Mouse (Mus musculus) cerebellum, adult 11 months (tissue): ENCODE measurements at regions not wholly inside any gene's neighbourhood (a gene's known extent, or its start where the extent isn't known, plus 50 kb on each side); places are given as distances from the start of the nearest gene placed in this dataset.
"Not testable (repeated sequence)": the region's sequence is repeated elsewhere in the genome, so short reads cannot be mapped to it uniquely, and the experiment has no call there.

Source experiments
- DNase-seq: peaks from one replicate; pipeline ENCODE4 v3.0.0; 2022

- DNase-seq = peak; percentile 39
Observed at GRCm38 (mm10) chr2:147307488-147308386, 54.0 kb upstream of the Pax1 start.

DNA sequence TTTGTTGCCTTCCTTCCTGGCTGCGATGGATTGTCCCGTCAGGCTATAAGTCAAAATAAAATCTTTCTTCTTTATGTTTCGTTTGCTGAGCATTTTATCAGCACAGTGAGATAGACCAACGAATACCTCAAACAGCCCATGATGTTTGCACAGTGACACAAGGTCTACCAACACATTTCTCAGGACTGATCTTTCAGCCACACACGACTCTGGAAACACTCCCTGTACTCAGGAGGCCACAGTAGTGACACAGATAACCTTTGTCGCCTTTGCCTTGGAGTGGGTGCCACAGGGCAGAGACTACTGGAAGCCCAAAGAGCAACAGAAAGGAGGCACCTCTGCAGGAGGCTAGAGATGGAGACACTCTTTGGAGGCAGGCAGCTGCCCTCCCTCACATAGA is 55.0 kb upstream of the Pax1 start:
- DNase-seq = no peak

DNA sequence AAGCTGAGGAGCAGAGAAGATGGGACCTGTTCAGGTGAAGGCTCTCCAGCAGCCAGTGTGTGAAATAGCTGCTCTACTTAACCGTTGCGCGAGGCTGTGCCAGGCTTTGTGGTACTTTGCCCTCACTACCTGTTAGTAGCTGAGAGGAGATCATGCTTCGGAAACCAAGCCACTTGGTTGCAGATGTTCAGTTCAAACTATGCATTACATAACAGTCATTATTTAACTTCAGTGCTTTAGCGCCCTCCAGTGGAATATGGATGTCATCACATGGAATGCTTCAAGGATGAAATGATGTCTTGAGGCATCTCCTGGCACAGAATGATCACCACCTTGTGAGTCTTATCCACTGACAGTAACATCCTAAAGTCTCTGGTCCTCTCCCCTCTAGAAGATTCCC is 56.5 kb upstream of the Pax1 start:
- DNase-seq = no peak

DNA sequence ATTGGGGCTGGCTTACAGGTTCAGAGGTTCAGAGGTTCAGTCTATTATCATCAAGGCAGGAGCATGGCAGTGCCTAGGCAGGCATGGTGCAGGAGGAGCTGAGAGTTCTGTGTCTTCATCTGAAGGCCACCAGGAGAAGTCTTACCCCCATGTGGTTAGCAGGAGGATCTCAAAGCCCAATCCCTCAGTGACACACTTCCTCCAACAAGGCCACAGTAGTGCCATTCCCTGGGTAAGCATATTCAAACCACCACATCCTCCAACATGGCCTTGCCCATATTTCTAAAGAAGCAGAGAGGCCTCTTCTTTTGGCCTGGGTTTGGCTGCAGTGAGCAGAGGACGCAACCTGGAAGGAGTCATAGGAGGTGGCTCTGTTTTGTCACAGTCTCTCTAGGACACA is 61.2 kb upstream of the Pax1 start:
- no peak for DNase-seq

DNA sequence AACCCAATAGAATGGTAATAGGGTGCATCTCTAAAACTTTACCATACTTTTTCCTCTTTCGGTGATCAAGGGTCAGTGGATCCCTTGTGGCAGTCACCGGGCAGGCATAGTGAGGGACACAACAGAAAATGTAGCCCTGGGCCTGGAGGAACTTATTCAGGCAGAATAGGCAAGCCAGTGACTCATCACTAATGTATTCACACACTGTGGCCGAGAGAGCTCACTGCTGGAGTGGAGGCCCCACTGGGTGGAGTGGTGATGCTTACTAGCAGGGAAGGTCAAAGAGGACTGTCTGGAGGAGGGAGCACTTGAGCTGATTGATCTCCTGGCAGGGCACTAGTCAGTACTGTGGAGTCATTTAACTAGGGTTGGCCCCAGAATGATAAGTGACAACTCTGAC is 62.4 kb upstream of the Pax1 start:
- no peak for DNase-seq

- DNase-seq = peak; percentile 58
Observed at GRCm38 (mm10) chr2:147298499-147298896, 63.2 kb upstream of the Pax1 start.

GRCm38 (mm10) chr2:147297876-147298498 is 63.7 kb upstream of the Pax1 start:
- DNase-seq = no peak

DNA sequence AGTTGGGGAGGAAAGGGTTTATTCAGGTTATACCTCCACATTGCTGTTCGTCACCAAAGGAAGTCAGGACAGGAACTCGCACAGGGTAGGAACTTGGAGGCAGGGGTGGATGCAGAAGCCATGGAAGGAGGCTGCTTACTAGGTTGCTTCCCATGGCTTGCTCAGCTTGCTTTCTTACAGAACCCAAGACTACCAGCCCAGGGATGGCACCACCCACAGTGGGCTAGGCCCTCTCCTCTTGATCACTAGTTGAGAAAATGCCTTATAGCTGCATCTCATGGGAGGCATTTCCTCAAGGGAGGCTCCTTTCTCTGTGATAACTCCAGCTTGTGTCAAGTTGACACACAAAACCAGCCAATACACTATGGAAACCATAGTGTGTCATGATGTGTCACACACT is 66.8 kb upstream of the Pax1 start:
- DNase-seq = not testable (repeated sequence)

DNA sequence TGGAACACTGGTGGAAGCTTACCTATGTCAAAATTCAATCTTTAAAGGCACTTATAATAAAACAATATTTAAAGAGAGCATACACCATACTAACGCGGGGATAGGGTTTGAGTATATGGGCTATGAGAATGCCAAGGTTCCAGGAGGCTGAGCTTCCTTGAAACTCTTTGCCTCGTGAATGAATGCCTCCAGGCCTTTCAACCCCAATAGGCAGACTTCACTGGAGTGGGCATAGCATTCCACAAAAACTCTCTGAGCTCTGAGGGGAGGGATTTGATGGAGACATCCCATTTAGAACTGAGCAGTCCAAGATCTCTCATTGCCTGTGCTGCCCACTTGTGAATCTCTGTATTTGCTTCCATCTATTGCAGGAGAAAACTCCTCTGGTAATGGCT is 68.4 kb upstream of the Pax1 start:
- DNase-seq = no peak

- no peak for DNase-seq
Observed at GRCm38 (mm10) chr2:147292387-147293293, 69.1 kb upstream of the Pax1 start.

- DNase-seq = no peak
Observed at GRCm38 (mm10) chr2:147283390-147283789, 78.3 kb upstream of the Pax1 start.

- no peak for DNase-seq
Observed at GRCm38 (mm10) chr2:147277636-147278035, 83.6 kb upstream of the Nkx2-2 start.

GRCm38 (mm10) chr2:147269171-147269570 is 75.1 kb upstream of the Nkx2-2 start:
- no peak for DNase-seq

DNA sequence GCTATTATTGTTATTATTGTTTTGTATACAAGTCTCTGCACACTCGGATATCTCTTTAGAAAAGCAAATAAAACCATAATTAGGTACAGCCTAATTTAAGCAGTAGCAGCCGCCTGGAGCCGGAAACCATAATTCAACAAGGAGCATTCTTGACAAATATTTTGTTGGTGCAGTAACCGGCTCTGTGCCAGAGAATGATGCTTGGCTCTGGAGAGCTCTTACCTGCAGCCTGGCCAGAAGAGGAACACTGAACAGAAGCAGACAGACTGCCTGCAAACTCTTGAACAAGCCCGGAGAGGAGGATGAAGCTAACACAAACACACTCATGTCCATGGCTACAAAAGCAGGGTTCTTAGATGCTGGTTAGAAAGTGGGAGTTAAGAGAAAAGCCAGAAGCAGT is 73.9 kb upstream of the Nkx2-2 start:
- DNase-seq = no peak

- DNase-seq = no peak
Observed at GRCm38 (mm10) chr2:147267257-147267656, 73.2 kb upstream of the Nkx2-2 start.

DNA sequence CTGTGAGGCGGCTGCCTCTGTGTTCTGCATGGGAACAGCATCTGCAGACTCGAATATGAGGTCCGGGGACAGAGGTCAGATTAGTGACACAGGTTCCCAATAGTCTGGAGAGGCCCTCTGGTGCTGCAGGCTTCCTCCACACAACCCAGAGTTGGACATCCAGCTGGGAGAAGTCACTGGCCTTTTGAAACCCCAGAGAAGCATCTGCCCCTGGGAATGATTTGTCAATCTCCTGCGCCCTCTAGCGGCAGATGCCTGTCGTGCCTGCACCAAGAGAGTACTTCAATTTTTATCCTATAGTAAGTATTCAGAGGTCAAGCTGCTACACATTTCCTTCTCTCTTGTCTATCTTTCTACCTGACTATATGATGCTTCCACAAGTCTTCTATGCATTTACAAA is 62.7 kb upstream of the Nkx2-2 start:
- peak; percentile 24 for DNase-seq

DNA sequence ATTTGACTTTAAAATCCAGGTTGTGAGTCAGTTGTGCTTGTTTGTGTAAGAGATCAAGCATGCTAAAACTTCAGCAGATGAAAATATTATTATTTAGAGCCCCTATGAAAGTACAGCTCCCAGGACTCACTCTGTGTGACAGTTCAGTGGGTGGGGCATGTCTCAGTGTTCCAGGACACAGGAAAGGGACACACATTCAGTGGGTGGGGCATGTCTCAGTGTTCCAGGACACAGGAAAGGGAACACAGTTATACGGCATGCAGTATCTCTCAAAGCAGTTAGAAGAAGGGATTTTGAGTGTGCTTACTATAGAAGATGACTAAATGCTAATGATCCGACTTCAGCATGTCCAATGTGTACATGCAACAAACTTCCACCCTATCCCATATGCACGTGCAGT is 60.9 kb upstream of the Nkx2-2 start:
- no peak for DNase-seq

GRCm38 (mm10) chr2:147254137-147254536 is 60.1 kb upstream of the Nkx2-2 start:
- DNase-seq = peak; percentile 2

DNA sequence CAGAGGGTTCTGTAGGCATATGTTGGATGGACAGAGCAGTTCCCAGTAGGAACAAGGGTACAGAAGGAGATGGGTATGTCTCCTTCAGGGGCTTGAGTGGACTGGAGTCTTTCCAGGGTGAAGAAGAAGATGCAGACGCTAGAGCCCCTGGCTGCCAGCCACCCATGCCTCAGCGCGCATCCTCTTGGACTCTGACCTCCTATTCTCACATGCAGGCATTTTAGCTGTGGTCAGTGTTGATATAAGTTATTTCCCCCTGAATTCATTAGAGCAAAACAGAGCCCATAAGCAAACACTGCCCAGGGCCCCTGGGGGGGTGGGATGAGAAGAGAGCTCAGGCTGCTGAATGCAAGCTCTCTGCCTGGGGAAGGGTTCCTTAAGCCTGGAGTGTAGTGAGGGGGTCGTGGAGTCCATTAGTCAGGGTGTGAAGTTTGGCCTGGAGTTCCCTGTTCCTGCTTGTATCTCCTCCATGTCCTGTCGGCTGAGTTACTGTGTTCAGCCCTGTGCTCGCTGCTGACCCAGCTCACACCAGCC is 54.0 kb upstream of the Nkx2-2 start:
- no peak for DNase-seq

DNA sequence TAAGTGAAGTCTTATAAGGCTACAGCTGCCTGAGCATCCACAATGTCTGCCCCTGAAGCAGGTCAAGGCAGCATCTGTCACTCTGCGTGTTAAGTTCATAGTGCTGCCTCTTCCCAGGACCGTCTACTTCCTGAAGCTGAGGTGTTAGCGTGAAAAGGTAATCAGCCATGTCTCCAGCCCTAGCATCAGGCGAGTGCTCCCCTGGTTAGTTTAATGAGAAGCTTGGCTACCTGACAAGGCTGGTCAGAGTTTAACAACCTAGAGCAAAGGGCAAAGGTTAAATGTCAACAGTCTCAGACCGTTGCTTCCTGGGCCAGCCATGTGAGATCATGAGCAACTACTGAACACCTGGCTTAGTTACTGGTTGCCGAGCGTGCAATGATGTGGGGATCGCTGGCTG is 53.2 kb upstream of the Nkx2-2 start:
- DNase-seq = no peak

- DNase-seq = no peak
Observed at GRCm38 (mm10) chr2:147244406-147244805, 50.4 kb upstream of the Nkx2-2 start.
